Mouse (Mus musculus): ENCODE measurements around the gene Slco1a6. TPM values are rescaled to one million over a fixed set of nuclear protein-coding genes. Genes with fewer than 3 reads are reported as not detected.

Gene Slco1a6
- polyA plus RNA-seq (2014; fragmentation: Illumina TruSeq; extraction: RNeasy Lipid Tissue Mini Kit (QIAGEN cat#74804)) = not detected

GRCm38 (mm10) chr6:142208421-142208820, at the start of gene Slco1a6:
Gene Slco1a6, minus strand, starts transcription at chr6:142208521.

Other genes starting within 250 kb of the Slco1a6 start
- gene Gm6614, start 197.1 kb downstream of the Slco1a6 start, polyA plus RNA-seq (2014; fragmentation: Illumina TruSeq; extraction: RNeasy Lipid Tissue Mini Kit (QIAGEN cat#74804)) = not detected
- not detected for gene Iapp, start 89.9 kb upstream of the Slco1a6 start, polyA plus RNA-seq (2014; fragmentation: Illumina TruSeq; extraction: RNeasy Lipid Tissue Mini Kit (QIAGEN cat#74804))
- gene Slco1a5, start 114.5 kb upstream of the Slco1a6 start, polyA plus RNA-seq (2014; fragmentation: Illumina TruSeq; extraction: RNeasy Lipid Tissue Mini Kit (QIAGEN cat#74804)) = 0.74 TPM
- 29.8 TPM for gene Pyroxd1, start 137.1 kb upstream of the Slco1a6 start, polyA plus RNA-seq (2014; fragmentation: Illumina TruSeq; extraction: RNeasy Lipid Tissue Mini Kit (QIAGEN cat#74804))
- gene Recql, start 178.6 kb upstream of the Slco1a6 start, polyA plus RNA-seq (2014; fragmentation: Illumina TruSeq; extraction: RNeasy Lipid Tissue Mini Kit (QIAGEN cat#74804)) = 14.5 TPM
- gene Golt1b, start 178.7 kb upstream of the Slco1a6 start, polyA plus RNA-seq (2014; fragmentation: Illumina TruSeq; extraction: RNeasy Lipid Tissue Mini Kit (QIAGEN cat#74804)) = 118 TPM
- gene Spx, start 204.9 kb upstream of the Slco1a6 start, polyA plus RNA-seq (2014; fragmentation: Illumina TruSeq; extraction: RNeasy Lipid Tissue Mini Kit (QIAGEN cat#74804)) = not detected

Data from ovary, adult 10 weeks (tissue).